Mouse (Mus musculus): ENCODE results near the gene 1700037C18Rik. TPM values are rescaled to one million over a fixed set of nuclear protein-coding genes. Genes with fewer than 3 reads are reported as not detected.

1700037C18Rik gene
- polyA plus RNA-seq, 1 experiment from 2014 or later = 2.4 TPM

- TF ChIP-seq EP300 (IDR thresholded peaks at IDR 0.05; ENCODE audit: low read depth) = no peak
- TF ChIP-seq CTCF (IDR thresholded peaks at IDR 0.05; ENCODE audit: low read depth) = no peak
- Histone ChIP-seq H3K27me3 (ENCODE audit: insufficient read depth, low read length) (no peaks in the 10 kb centered on the region), H3K27ac (ENCODE audit: low read depth) (0 out of 2 replicates have a peak overlapping the region, but pooled peaks have one; percentile 16), H3K36me3 (replicated peaks; ENCODE audit: insufficient read depth, low read length) (peaks cover 38% of the 10 kb centered on the region), H3K9me3 (ENCODE audit: low read length) (no peaks in the 10 kb centered on the region), H3K4me3 (ENCODE audit: low read depth, low read length) (no peak overlapping the region), H3K4me1 (ENCODE audit: insufficient read depth) (no peaks in the 10 kb centered on the region; the same call in 1 of the 2 replicates), H3K9ac (replicated peaks) (no peak overlapping the region), H3K4me2 (ENCODE audit: low read depth, low read length) (no peak overlapping the region)
- ATAC-seq (peak; percentile 62; the same call in 1 of the 2 replicates), DNase-seq (peak; percentile 27)
- 61% methylated on average over 7 of the region's 7 CpGs for WGBS (ENCODE audit: insufficient replicate concordance)
Measured at GRCm38 (mm10) chr16:3929151-3929550, 20.7 kb upstream of the 1700037C18Rik start.

- no peak for ATAC-seq
- Histone ChIP-seq H3K9me3 (ENCODE audit: low read length) (no peaks in the 10 kb centered on the region), H3K27ac (ENCODE audit: low read depth) (no peak overlapping the region), H3K9ac (replicated peaks) (no peak overlapping the region), H3K4me1 (ENCODE audit: insufficient read depth) (no peaks in the 10 kb centered on the region; the same call in 1 of the 2 replicates), H3K27me3 (ENCODE audit: insufficient read depth, low read length) (no peaks in the 10 kb centered on the region), H3K4me3 (ENCODE audit: low read depth, low read length) (no peak overlapping the region), H3K4me2 (ENCODE audit: low read depth, low read length) (no peak overlapping the region), H3K36me3 (replicated peaks; ENCODE audit: insufficient read depth, low read length) (peaks cover 37% of the 10 kb centered on the region)
- 33% methylated on average over 1 of the region's 1 CpGs for WGBS (ENCODE audit: insufficient replicate concordance)
- TF ChIP-seq EP300 (IDR thresholded peaks at IDR 0.05; ENCODE audit: low read depth) = no peak
- TF ChIP-seq CTCF (IDR thresholded peaks at IDR 0.05; ENCODE audit: low read depth) = no peak
- DNase-seq = no peak
Measured at GRCm38 (mm10) chr16:3928582-3928981, 20.1 kb upstream of the 1700037C18Rik start.

- no peak overlapping the region for H3K4me3 ChIP-seq (ENCODE audit: low read depth, low read length)
- TF ChIP-seq CTCF (IDR thresholded peaks at IDR 0.05; ENCODE audit: low read depth) = no peak
- TF ChIP-seq EP300 (IDR thresholded peaks at IDR 0.05; ENCODE audit: low read depth) = no peak
- ATAC-seq (0 out of 2 replicates have a peak, but pooled peaks have one; percentile 4), DNase-seq (no peak)
- no peak overlapping the region for H3K9ac ChIP-seq (replicated peaks)
- H3K4me1 ChIP-seq (ENCODE audit: insufficient read depth) = no peaks in the 10 kb centered on the region
- peaks cover 29% of the 10 kb centered on the region for H3K36me3 ChIP-seq (replicated peaks; ENCODE audit: insufficient read depth, low read length)
- peak overlapping the region; percentile 7; the same call in 1 of the 2 replicates for H3K27ac ChIP-seq (ENCODE audit: low read depth)
- H3K4me2 ChIP-seq (ENCODE audit: low read depth, low read length) = no peak overlapping the region
- WGBS (ENCODE audit: insufficient replicate concordance) = 67% methylated on average over 4 of the region's 4 CpGs
- no peaks in the 10 kb centered on the region for H3K27me3 ChIP-seq (ENCODE audit: insufficient read depth, low read length)
- no peaks in the 10 kb centered on the region for H3K9me3 ChIP-seq (ENCODE audit: low read length)
Measured at GRCm38 (mm10) chr16:3923966-3924365, 15.5 kb upstream of the 1700037C18Rik start.

GRCm38 (mm10) chr16:3923515-3923914 is 15.0 kb upstream of the 1700037C18Rik start:
- no peak overlapping the region for H3K9ac ChIP-seq (replicated peaks)
- peak overlapping the region; percentile 7; the same call in 1 of the 2 replicates for H3K27ac ChIP-seq (ENCODE audit: low read depth)
- no peaks in the 10 kb centered on the region for H3K4me1 ChIP-seq (ENCODE audit: insufficient read depth)
- H3K27me3 ChIP-seq (ENCODE audit: insufficient read depth, low read length) = no peaks in the 10 kb centered on the region
- H3K36me3 ChIP-seq (replicated peaks; ENCODE audit: insufficient read depth, low read length) = peaks cover 29% of the 10 kb centered on the region
- H3K4me3 ChIP-seq (ENCODE audit: low read depth, low read length) = no peak overlapping the region
- H3K4me2 ChIP-seq (ENCODE audit: low read depth, low read length) = no peak overlapping the region
- H3K9me3 ChIP-seq (ENCODE audit: low read length) = no peaks in the 10 kb centered on the region
- WGBS (ENCODE audit: insufficient replicate concordance) = 68% methylated on average over 3 of the region's 3 CpGs
- DNase-seq = no peak
- ATAC-seq = peak; percentile 86
- TF ChIP-seq CTCF (IDR thresholded peaks at IDR 0.05; ENCODE audit: low read depth) (no peak), EP300 (IDR thresholded peaks at IDR 0.05; ENCODE audit: low read depth) (no peak)

- no peaks in the 10 kb centered on the region for H3K27me3 ChIP-seq (ENCODE audit: insufficient read depth, low read length)
- H3K4me1 ChIP-seq (ENCODE audit: insufficient read depth) = no peaks in the 10 kb centered on the region
- peaks cover 17% of the 10 kb centered on the region for H3K36me3 ChIP-seq (replicated peaks; ENCODE audit: insufficient read depth, low read length)
- ATAC-seq (no peak), DNase-seq (no peak)
- H3K4me3 ChIP-seq (ENCODE audit: low read depth, low read length) = no peak overlapping the region
- no peak overlapping the region for H3K4me2 ChIP-seq (ENCODE audit: low read depth, low read length)
- 84% methylated on average over 2 of the region's 2 CpGs for WGBS (ENCODE audit: insufficient replicate concordance)
- TF ChIP-seq EP300 (IDR thresholded peaks at IDR 0.05; ENCODE audit: low read depth) (no peak), CTCF (IDR thresholded peaks at IDR 0.05; ENCODE audit: low read depth) (no peak)
- no peak overlapping the region for H3K27ac ChIP-seq (ENCODE audit: low read depth)
- H3K9me3 ChIP-seq (ENCODE audit: low read length) = no peaks in the 10 kb centered on the region
- H3K9ac ChIP-seq (replicated peaks) = no peak overlapping the region
Measured at GRCm38 (mm10) chr16:3920756-3921155, 12.3 kb upstream of the 1700037C18Rik start.

- DNase-seq (no peak), ATAC-seq (peak; percentile 15; the same call in 1 of the 2 replicates)
- TF ChIP-seq EP300 (IDR thresholded peaks at IDR 0.05; ENCODE audit: low read depth) (no peak), CTCF (IDR thresholded peaks at IDR 0.05; ENCODE audit: low read depth) (no peak)
- Histone ChIP-seq H3K36me3 (replicated peaks; ENCODE audit: insufficient read depth, low read length) (peaks cover 34% of the 10 kb centered on the region), H3K27me3 (ENCODE audit: insufficient read depth, low read length) (no peaks in the 10 kb centered on the region), H3K4me3 (ENCODE audit: low read depth, low read length) (peak overlapping the region; percentile 71), H3K4me2 (ENCODE audit: low read depth, low read length) (peak overlapping the region; percentile 98), H3K9ac (replicated peaks) (peak overlapping the region; percentile 73), H3K4me1 (ENCODE audit: insufficient read depth) (peaks cover 7% of the 10 kb centered on the region; the same call in 1 of the 2 replicates), H3K9me3 (ENCODE audit: low read length) (no peaks in the 10 kb centered on the region), H3K27ac (ENCODE audit: low read depth) (peak overlapping the region; percentile 62)
- 3% methylated on average over 20 of the region's 20 CpGs for WGBS (ENCODE audit: insufficient replicate concordance)
Measured at GRCm38 (mm10) chr16:3909118-3909517, 629 bp upstream of the 1700037C18Rik start.

Measured in liver, postnatal 0 days (tissue).